Mouse (Mus musculus): ENCODE results near the gene Chmp1a.

GRCm38 (mm10) chr8:123202288-123202687 is 10.3 kb downstream of the Chmp1a start:
- TF ChIP-seq CTCF (IDR thresholded peaks at IDR 0.05; ENCODE audit: control insufficient read depth, insufficient read depth, insufficient replicate concordance, low read depth, low read length) (peak; percentile 58; the same call in 1 of the 2 replicates), POLR2A (IDR thresholded peaks at IDR 0.05; ENCODE audit: control insufficient read depth, low read depth, low read length) (no peak)

Data from testis, adult 2 months (tissue).